Mouse (Mus musculus) gastrocnemius, postnatal 36 days (tissue): ENCODE results near the gene Scd2. TPM values are rescaled to one million over a fixed set of nuclear protein-coding genes. Genes with fewer than 3 reads are reported as not detected.
"Not testable (repeated sequence)": the region's sequence is repeated elsewhere in the genome, so short reads cannot be mapped to it uniquely, and the experiment has no call there.

Experiments
- DNase-seq, 2 experiments: peaks; one replicate each; pipeline ENCODE4 v3.0.0; 2022
- intact Hi-C: fragments of 180-260 bp; cut with DNase I; formaldehyde crosslinking; loops from one replicate; pipeline ENCODE4 v1.15.1; 2025
- total RNA-seq, 2 experiments: library from RNA; stranded (reverse); gene quantifications; 2 replicates each; pipeline ENCODE4 v1.2.3; 2021

The Scd2 gene
- total RNA-seq, 2 experiments from 2014 or later: 6.4 to 12.3 TPM

GRCm38 (mm10) chr19:44308611-44309246, 15.3 kb downstream of the Scd2 start:
- DNase-seq: no peak
- intact Hi-C loops: no loop called here

DNA sequence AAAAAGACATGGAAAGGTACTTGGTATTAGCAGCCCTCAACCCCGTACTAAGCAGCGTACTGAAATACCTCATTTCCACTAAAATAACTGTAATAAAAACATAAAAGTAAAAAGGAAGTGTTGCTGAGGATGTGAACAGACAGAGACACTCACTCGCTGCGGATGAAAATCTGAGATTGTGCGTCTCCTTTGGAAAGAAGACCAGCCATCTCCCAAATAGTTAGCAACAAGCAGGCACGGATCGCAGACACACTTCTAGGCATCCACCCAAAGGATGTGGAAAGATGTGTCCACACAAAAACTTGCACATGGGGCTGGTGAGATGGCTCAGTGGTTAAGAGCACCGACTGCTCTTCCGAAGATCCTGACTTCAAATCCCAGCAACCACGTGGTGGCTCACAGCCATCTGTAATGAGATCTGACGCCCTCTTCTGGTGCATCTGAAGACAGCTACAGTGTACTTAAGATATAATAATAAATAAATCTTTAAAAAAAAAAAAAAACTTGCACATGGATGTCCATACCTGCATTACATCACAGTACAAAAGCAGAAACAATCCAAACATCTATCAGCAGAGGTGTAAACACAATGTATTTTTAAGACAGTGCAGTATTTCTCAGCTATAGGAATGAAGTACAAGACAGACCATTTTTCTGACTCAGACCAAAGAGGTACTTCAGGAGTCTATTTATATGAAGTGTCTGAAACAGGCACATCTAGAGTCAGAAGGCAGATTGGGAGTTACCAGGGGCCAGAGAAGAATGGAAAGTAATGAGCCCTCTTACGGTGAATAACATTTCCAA, 16.1 kb downstream of the Scd2 start:
- DNase-seq: no peak
- intact Hi-C loops: no loop called here

DNA sequence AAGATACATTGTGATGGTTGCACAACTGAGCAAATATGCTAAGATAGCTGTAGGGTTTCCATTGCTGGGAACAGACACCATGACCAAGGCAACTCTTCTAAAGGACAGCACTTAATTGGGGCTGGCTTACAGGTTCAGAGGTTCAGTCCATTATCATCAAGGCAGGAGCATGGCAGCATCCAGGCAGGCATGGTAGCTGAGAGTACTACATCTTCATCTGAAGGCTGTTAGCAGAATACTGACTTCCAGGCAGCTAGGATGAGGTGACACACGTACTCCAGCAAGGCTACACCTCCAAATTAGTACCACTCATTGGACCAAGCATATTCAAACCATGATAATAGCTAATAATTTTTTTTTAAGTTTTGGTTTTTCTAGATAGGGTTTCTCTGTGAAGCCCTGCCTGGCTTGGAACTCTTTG, 16.7 kb downstream of the Scd2 start:
- DNase-seq, intact Hi-C loops: not testable (repeated sequence)

DNA sequence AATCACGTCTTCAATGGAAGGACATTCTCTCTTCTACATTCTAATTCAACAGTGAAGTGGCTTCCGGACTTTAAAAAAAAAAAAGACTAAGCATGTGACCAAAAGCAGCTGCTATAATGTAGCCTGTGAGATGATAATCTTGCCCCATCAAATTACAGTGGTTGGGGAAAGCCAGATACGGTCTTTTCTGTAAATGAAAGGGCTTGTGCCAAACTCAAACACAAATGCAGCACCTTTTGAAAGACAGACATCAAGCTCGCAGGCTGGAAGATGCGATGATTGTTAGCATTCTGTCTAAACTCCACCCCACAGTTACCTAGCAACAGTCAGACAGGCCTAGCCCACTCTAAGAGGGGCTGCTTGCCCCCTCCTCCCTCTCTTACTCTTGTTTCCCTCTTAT, 17.3 kb downstream of the Scd2 start:
- DNase-seq: no peak
- intact Hi-C loops: no loop called here

GRCm38 (mm10) chr19:44311306-44312006, 18.0 kb downstream of the Scd2 start:
- intact Hi-C loops: no loop called here
- DNase-seq: no peak

- intact Hi-C loops: no loop called here
- no peak for DNase-seq
Measured at GRCm38 (mm10) chr19:44312007-44312360, 18.5 kb downstream of the Scd2 start.

GRCm38 (mm10) chr19:44313066-44313465, 19.6 kb downstream of the Scd2 start:
- intact Hi-C loops: no loop called here
- DNase-seq: no peak

DNA sequence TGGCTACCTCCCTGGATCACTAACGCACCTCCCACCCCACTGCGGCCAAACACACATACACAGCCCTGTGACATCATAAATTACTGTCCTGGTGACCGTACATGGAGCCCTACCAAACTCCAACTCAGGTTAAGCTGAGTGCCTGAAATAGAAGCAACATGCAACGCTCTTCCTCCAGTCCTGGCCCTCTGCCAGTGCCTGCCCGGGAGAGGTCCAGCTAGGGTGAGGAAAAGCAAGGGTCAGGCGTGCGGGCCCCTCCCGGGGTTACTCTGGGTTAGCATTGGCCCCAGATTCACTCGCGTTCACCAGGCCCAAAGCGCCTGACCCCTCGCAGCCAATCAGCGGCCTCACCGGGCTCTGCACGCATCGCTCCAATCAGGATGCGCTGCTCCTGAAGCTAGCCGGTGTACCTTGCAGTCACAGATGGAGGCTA, 20.9 kb downstream of the Scd2 start:
- DNase-seq: peak; percentile 83 to 84
- intact Hi-C loops: no loop called here

DNA sequence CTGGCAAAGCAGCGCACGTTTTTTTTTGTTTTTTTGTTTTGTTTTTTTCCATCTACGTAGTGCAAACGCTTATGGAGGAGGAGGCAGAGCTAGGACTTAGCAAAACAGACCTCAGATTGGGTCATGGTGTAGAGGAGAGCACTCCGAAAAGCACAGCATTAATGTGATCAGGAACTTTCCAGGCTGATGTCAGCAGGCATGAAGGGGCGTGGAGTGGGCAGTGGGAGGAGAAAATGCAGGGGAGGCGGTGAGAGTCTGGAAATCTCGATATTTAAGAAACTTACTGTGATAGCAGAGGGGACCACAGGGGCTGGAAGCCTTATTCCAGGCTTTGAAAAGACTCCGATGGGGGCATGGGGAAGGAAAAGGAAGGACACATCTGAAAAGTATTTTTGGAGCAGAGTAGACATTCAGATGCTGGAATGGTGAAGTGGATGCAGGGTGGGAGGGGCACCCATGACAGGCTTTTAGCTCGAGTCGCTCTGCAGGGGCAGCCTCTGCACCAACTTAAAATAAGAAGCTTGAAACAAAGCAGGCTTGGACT, 21.5 kb downstream of the Scd2 start:
- peak in 1 of 2 experiments; percentile 43 for DNase-seq
- intact Hi-C loops: no loop called here

DNA sequence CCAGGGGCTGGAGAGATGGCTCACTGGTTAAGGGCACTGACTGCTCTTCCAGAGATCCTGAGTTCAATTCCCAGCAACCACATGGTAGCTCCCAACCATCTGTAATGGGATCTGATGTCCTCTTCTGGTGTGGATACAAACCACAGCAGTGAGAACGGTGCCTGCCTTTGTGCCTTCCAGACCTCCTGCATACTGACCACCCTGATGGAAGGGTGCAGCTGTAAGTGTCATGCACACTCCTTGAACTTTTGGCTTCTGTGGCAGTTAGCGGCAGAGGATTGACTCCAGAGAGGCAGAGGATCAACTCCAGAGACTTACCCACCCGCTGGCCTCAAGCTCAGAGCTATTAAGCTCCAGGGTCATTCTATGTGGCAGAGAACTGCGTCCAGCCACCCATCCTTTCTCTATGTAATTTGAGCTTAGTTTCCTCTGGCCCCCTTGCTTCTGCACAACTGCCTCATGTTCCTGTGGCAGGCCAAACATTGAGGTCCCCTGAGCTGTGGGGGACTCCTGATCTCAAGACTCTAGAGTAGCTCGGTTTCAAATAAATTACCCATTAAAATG, 23.4 kb downstream of the Scd2 start:
- intact Hi-C loops: no loop called here
- DNase-seq: no peak

GRCm38 (mm10) chr19:44317391-44317790, 23.9 kb downstream of the Scd2 start:
- no peak for DNase-seq
- intact Hi-C loops: no loop called here

GRCm38 (mm10) chr19:44318545-44318944, 25.1 kb downstream of the Scd2 start:
- intact Hi-C loops: no loop called here
- no peak for DNase-seq

DNA sequence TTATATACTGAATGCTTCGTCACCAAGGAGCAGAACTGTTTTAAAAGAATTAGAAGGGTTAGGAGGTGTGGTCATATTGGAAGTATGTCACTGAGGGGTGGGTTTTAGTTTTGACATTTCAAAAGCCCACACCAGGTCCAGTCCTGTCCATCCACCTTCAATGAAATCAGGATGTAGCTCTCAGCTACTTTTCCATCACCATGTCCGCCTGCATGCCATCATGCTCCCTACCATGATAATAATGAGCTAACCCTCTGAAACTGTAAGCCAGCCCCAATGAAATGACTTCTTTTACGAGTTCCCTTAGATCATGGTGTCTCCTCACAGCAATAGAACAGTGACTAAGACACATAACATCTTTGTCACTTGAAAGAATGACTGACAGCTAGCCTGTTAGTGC, 26.8 kb downstream of the Scd2 start:
- intact Hi-C loops: no loop called here
- DNase-seq: no peak

GRCm38 (mm10) chr19:44321201-44321600, 27.7 kb downstream of the Scd2 start:
- intact Hi-C loops: no loop called here
- no peak for DNase-seq

GRCm38 (mm10) chr19:44321631-44322030, 28.2 kb downstream of the Scd2 start:
- no peak for DNase-seq
- intact Hi-C loops: no loop called here

DNA sequence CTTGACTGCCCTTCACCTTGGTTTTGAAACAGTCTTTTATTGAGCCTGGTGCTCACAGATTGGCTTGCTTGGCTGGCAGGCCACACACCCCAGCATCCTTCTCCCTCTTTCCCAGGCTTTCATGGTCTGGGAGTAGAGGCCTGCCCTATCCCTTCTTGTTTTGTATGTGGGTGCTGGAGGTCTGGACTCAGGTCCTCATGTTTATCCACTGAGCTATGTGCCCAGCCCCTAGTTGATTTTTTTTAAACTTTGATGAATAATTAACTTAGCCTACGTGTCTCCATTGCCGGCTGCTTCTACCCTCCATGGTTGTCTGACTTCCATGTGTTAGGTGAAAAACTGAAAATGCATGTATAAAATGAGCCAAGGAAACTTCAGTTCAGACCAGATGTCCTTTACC, 36.1 kb downstream of the Scd2 start:
- DNase-seq: no peak
- intact Hi-C loops: no loop called here

DNA sequence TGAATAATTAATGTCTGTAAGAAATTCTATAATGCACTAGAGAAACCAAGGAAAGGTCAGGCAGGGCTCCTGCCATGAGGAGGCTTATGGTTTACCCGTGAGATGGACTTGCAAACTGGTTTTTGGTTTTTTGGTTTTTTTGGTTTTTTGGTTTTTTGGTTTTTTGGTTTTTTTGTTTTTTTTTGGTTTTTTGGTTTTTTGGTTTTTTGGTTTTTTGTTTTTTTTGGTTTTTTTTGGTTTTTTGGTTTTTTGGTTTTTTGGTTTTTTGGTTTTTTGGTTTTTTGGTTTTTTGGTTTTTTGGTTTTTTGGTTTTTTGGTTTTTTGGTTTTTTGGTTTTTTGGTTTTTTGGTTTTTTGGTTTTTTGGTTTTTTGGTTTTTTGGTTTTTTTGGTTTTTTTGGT, 37.7 kb downstream of the Scd2 start:
- DNase-seq, intact Hi-C loops: not testable (repeated sequence)

- intact Hi-C loops: no loop called here
- no peak for DNase-seq
Measured at GRCm38 (mm10) chr19:44331911-44332310, 38.4 kb downstream of the Scd2 start.

DNA sequence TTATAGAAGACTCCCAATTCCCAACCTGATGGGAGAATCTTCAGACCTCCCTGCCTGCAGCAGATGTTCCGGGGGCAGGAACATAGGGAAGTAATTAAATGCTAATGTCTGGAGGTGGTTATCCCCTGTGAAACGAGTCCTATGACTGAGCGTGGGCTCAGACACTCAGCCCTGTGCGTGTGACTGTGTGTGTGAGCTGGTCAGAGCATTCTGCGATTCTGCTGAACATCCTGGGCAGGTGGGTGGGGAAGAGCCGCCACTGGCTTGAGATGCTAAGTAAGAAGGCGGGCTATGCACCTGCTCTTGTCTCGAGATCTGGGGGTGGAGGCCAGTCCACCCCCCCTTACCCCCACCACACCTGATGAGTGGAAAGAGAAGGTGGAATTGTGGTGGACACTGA, 38.9 kb downstream of the Scd2 start:
- DNase-seq: no peak
- intact Hi-C loops: no loop called here

GRCm38 (mm10) chr19:44332833-44333623, 39.6 kb downstream of the Scd2 start, which contains the start of gene Scd4:
Gene Scd4 (plus strand): TSS chr19:44333092.
- no peak for DNase-seq

More at GRCm38 (mm10) chr19:44332833-44333623, 39.6 kb downstream of the Scd2 start, which contains the start of gene Scd4:
- intact Hi-C loops: no loop called here
